Mouse (Mus musculus): ENCODE measurements at regions not wholly inside any gene's neighbourhood (a gene's known extent, or its start where the extent isn't known, plus 50 kb on each side); places are given as distances from the start of the nearest gene placed in this dataset.

DNA sequence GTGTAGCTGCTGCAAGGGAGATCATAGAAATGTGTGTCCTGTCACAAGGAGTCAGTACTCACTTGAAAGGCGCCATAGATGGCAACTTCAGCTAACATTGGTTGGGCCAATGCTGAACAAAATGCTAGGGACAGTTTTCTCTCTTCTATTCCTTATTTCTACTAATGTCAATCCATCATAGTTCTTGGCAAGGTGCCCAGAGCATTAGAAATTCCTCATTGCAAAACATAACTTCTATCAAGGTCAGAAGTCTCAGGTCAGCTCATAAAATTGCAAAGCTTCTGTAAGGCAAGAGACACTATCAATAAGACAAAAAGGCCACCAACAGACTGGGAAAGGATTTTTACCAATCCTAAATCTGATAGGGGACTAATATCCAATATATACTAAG, 106.3 kb downstream of the D1Ertd622e start:
- intact Hi-C loops (cut with DNase I), result no loop called here
- no peak for DNase-seq

DNA sequence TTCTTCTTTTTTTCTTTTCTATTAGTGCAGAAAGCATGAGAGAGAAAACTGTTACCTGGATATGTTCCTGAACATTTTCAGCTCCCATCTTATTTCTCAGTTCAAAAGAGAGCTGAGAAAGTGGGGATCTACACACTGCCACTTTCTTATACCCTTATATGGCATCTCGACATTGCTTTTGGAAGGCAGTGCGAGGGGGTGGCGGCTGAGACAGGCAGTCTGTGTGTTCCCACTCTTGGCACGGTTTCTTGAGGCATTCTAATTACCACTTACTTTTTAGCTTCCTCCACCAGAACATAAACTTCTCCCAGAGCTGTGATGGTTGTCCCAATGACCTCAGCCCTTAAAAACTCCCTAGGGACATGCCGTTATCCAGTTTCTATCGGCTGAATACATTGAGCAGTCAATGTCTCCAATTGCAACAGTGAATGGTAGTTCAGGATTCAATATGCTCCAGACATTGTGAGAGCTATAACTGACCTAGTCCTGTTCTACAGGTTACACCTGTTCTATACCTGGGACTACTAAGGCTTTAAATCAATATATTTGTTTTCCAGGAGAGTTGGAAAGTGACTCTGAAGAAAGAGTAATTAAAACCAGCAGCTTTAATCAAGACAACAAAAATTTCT, 106.8 kb downstream of the D1Ertd622e start:
- intact Hi-C loops (cut with DNase I), result no loop called here
- no peak for DNase-seq

DNA sequence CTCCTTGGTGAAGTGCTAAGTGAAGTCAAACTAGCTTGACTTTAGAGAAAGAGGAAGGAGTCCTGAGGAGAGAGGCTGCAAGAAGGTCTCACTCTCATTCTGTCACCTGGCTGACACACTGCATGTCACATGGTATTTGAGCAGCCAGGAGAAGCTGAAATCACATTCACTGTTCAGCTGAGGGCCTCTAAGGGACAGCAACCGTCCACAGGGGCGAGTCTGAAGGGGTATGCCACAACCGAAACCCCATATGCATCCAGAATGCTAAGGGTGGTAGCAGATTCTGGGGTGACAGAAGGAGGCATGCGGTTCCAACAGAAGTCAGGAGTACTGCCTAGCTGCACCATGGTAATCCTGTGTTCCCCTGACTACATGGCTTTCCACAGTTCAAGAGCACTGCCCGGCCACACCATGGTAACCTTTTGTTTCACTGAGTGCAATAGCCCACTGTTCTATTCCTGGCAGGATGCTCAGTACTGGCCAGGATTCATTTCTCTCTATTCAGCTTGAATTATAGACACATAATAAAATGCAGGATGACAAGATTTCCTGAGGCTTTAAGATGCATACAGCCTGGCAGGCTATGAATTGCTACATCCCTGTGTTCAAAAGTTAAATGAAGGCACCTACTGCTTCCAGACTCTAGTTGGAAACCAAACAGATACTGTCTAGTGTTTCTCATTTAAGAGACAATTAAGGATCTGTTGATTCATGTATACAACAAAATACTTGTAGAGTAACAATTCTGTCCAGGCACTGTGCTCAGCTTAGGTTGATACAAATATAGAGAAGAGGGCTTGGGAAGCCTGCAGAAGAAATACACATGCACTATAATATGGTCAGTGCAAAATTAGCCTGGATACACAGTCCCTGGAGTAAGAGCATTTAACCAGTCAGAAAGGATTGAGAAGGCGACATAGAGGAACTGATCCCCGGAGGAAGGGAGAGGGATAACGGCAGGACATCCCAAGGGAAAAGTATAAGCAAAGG, 108.1 kb downstream of the D1Ertd622e start:
- intact Hi-C loops (cut with DNase I), result no loop called here
- DNase-seq, result no peak

DNA sequence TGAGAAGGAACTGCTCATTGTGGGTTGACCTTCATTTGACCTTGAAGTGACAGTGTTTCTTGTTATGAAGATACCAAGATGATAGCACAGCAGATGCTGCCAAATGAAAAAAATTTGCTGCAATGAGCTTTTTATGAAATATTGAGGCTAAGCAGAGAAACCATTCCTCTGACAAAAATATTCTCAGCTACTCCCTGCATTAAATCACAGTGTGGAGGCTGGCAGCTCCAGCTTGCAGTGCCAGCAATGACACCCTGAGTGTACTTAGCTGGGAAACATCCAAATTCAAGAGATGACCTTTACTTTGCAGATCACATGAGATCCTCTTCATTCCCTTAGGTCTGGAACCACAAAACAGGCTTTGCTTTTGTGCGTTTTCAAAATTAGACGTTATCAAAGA, 109.0 kb downstream of the D1Ertd622e start:
- intact Hi-C loops (cut with DNase I), result no loop called here
- DNase-seq, result no peak

DNA sequence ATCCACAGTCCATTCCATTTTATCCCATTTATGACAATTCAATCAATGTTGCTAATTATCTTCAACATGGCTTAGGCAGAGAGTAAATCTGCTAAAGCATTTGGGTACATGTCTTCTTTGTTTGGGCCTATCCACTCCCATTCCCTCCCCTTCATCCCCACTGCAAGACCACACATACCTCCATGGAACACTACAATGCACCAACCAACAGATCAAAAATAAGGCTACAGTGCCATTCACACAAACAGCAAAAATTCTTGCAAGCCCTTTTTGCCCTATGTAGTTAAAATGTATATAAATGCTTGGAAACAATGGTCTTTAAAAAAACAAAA, 120.7 kb downstream of the D1Ertd622e start:
- no peak for DNase-seq

DNA sequence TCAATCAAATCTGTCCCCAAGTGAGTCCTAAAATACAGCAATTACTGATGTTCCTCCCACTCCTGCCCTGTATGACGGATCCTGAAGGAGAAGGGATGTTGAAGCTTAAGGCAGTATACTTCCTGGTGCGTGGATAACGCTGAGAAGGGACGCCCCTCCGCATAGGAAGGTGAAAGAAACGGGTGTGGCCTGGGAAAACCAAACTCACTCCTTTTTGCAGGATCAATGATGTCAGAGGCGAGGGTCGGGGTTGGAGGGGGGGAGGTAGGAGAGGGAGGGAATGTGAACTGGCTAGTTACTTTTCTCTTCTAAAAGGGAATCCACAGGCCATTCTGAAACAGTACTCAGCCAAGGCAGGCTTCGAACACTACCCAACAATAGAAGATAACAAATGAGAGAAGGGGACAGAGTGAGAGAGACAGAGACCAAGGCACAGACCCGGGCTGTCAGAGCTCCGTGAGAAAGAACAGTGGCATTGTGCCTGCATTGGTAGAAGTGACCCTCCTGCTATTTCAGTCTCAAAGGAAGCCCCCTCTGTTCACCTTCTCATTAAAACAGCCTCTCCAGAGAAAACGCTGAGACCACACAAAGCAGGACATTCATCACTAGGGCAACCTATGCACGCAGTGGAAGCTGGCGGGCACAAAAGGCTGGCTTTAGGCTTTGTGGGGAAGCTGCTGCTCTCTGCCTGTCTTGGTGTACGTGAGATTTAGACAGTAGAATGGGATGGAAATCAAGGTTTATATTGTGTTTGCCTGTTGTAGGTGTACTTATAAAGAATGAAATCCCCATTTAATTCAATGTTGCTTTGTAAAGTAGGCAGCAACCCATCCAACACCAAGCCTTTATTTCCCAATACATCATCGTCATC, 121.3 kb downstream of the D1Ertd622e start:
- intact Hi-C loops (cut with DNase I), result no loop called here
- no peak for DNase-seq

More for the DNA sequence above, 120.7 kb downstream of the D1Ertd622e start:
- intact Hi-C loops (cut with DNase I), result no loop called here

DNA sequence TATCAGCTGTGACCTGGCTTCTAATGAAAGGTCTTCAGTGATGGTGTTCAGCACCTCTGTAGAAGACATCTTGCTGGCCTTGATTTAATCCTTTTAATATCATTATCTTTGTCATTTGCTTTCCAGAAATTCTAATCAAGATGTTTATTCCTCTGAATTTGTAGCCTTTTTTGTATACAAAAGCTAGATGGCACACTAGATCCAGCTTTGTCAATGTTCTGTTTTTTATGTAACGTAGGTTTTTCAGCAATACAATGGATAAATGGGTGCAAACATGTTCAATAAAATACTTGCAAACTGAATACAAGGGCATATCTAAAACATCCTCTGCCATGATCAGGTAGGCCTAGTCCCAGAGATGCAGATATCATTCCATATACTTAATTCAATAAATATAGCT, 165.0 kb downstream of the D1Ertd622e start:
- DNase-seq, result no peak
- intact Hi-C loops (cut with DNase I), result loop anchor here (5.0 kb wide), 1 partner anchor 195 kb away; no protein-coding TSS in a partner anchor

DNA sequence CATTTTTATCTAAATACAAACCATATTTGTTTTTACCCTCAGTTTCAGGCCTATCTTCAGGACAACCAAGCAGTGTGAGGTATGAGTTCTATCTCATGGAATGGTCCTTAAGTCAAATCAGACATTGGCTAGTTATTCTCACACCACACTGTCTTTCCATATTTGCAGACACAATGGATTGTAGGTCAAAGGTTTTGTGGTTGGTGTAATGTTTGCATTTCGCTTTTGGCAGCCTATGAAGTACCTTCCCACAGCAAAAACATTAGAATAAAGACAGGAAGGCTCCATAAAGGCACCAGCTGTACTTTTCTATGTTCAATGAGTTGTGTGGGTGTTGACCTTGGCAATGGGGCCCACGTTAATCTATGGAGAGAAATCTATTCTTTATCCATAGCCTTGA, 182.0 kb downstream of the D1Ertd622e start:
- intact Hi-C loops (cut with DNase I), result no loop called here
- no peak for DNase-seq
